Mouse (Mus musculus): ENCODE measurements at regions not wholly inside any gene's neighbourhood (a gene's known extent, or its start where the extent isn't known, plus 50 kb on each side); places are given as distances from the start of the nearest gene placed in this dataset.

- Histone ChIP-seq H3K27me3 (replicated peaks) (no peaks in the 10 kb centered on the region; the same call in 1 of the 2 replicates), H3K36me3 (no peaks in the 10 kb centered on the region), H3K9ac (no peak overlapping the region), H3K4me1 (peaks cover 7% of the 10 kb centered on the region), H3K9me3 (replicated peaks) (peaks cover 5% of the 10 kb centered on the region; the same call in 1 of the 2 replicates), H3K27ac (no peak overlapping the region), H3K4me3 (no peak overlapping the region), H3K4me2 (no peak overlapping the region)
- WGBS (ENCODE audit: insufficient replicate concordance) = 71% methylated on average over 6 of the region's 6 CpGs
- ATAC-seq = no peak
These were observed 155.7 kb upstream of the Bmp4 start for GRCm38 (mm10) chr14:46546146-46546545.

- peaks cover 11% of the 10 kb centered on the region for H3K9me3 ChIP-seq (replicated peaks)
- H3K9ac ChIP-seq = no peak overlapping the region
- no peaks in the 10 kb centered on the region for H3K27me3 ChIP-seq (replicated peaks)
- H3K4me2 ChIP-seq = no peak overlapping the region
- peaks cover 6% of the 10 kb centered on the region; the same call in 1 of the 2 replicates for H3K36me3 ChIP-seq
- H3K4me3 ChIP-seq = no peak overlapping the region
- H3K4me1 ChIP-seq = peaks cover 59% of the 10 kb centered on the region
- 31% methylated on average over 6 of the region's 6 CpGs for WGBS (ENCODE audit: insufficient replicate concordance)
- ATAC-seq = peak; percentile 91
- peak overlapping the region; percentile 84 for H3K27ac ChIP-seq
These were observed 149.2 kb upstream of the Bmp4 start for GRCm38 (mm10) chr14:46539466-46540187.

GRCm38 (mm10) chr14:46536002-46536762 lies 145.7 kb upstream of the Bmp4 start:
- Histone ChIP-seq H3K4me2 (peak overlapping the region; percentile 59), H3K36me3 (peaks cover 6% of the 10 kb centered on the region; the same call in 1 of the 2 replicates), H3K4me1 (peaks cover 67% of the 10 kb centered on the region), H3K9ac (peak overlapping the region; percentile 45), H3K9me3 (replicated peaks) (peaks cover 8% of the 10 kb centered on the region), H3K27ac (peak overlapping the region; percentile 94), H3K27me3 (replicated peaks) (no peaks in the 10 kb centered on the region), H3K4me3 (peak overlapping the region; percentile 11; the same call in 1 of the 2 replicates)
- ATAC-seq = peak; percentile 78
- WGBS (ENCODE audit: insufficient replicate concordance) = 19% methylated on average over 10 of the region's 10 CpGs

- peaks cover 50% of the 10 kb centered on the region for H3K4me1 ChIP-seq
- H3K9ac ChIP-seq = no peak overlapping the region
- 0 out of 2 replicates have a peak, but pooled peaks have one; percentile 37 for ATAC-seq
- H3K27me3 ChIP-seq (replicated peaks) = 0 out of 2 replicates have a peak, but pooled peaks cover 3% of the 10 kb centered on the region
- H3K27ac ChIP-seq = 0 out of 2 replicates have a peak overlapping the region, but pooled peaks have one; percentile 20
- no peak overlapping the region for H3K4me3 ChIP-seq
- no peaks in the 10 kb centered on the region for H3K36me3 ChIP-seq
- H3K4me2 ChIP-seq = no peak overlapping the region
- 31% methylated on average over 1 of the region's 1 CpGs for WGBS (ENCODE audit: insufficient replicate concordance)
- H3K9me3 ChIP-seq (replicated peaks) = no peaks in the 10 kb centered on the region
These were observed 142.2 kb upstream of the Bmp4 start for GRCm38 (mm10) chr14:46532697-46533096.

- no peak overlapping the region for H3K4me3 ChIP-seq
These were observed 140.0 kb upstream of the Bmp4 start for GRCm38 (mm10) chr14:46530452-46530851.

GRCm38 (mm10) chr14:46529086-46529715 lies 138.7 kb upstream of the Bmp4 start:
- WGBS (ENCODE audit: insufficient replicate concordance) = 71% methylated on average over 5 of the region's 5 CpGs

More at GRCm38 (mm10) chr14:46530452-46530851, 140.0 kb upstream of the Bmp4 start:
- Histone ChIP-seq H3K4me1 (peaks cover 31% of the 10 kb centered on the region), H3K27ac (no peak overlapping the region), H3K27me3 (replicated peaks) (0 out of 2 replicates have a peak, but pooled peaks cover 3% of the 10 kb centered on the region), H3K9me3 (replicated peaks) (no peaks in the 10 kb centered on the region), H3K9ac (no peak overlapping the region), H3K36me3 (no peaks in the 10 kb centered on the region), H3K4me2 (no peak overlapping the region)
- WGBS (ENCODE audit: insufficient replicate concordance) = 64% methylated on average over 6 of the region's 6 CpGs
- ATAC-seq = peak; percentile 67

GRCm38 (mm10) chr14:46517258-46517657 lies 126.8 kb upstream of the Bmp4 start:
- H3K9me3 ChIP-seq (replicated peaks) = no peaks in the 10 kb centered on the region
- H3K27me3 ChIP-seq (replicated peaks) = peaks cover 9% of the 10 kb centered on the region; the same call in 1 of the 2 replicates
- 57% methylated on average over 4 of the region's 4 CpGs for WGBS (ENCODE audit: insufficient replicate concordance)
- no peaks in the 10 kb centered on the region for H3K36me3 ChIP-seq
- no peak overlapping the region for H3K27ac ChIP-seq
- no peak overlapping the region for H3K4me3 ChIP-seq
- no peaks in the 10 kb centered on the region for H3K4me1 ChIP-seq
- H3K4me2 ChIP-seq = no peak overlapping the region
- no peak for ATAC-seq
- H3K9ac ChIP-seq = no peak overlapping the region

More at GRCm38 (mm10) chr14:46529086-46529715, 138.7 kb upstream of the Bmp4 start:
- no peaks in the 10 kb centered on the region for H3K36me3 ChIP-seq
- H3K27ac ChIP-seq = no peak overlapping the region
- H3K4me1 ChIP-seq = peaks cover 20% of the 10 kb centered on the region
- H3K9ac ChIP-seq = no peak overlapping the region
- ATAC-seq = no peak
- no peak overlapping the region for H3K4me2 ChIP-seq
- H3K27me3 ChIP-seq (replicated peaks) = 0 out of 2 replicates have a peak, but pooled peaks cover 3% of the 10 kb centered on the region
- no peak overlapping the region for H3K4me3 ChIP-seq
- no peaks in the 10 kb centered on the region for H3K9me3 ChIP-seq (replicated peaks)

GRCm38 (mm10) chr14:46516285-46516684 lies 125.8 kb upstream of the Bmp4 start:
- Histone ChIP-seq H3K27me3 (replicated peaks) (peaks cover 9% of the 10 kb centered on the region; the same call in 1 of the 2 replicates), H3K4me1 (no peaks in the 10 kb centered on the region), H3K4me3 (no peak overlapping the region), H3K4me2 (no peak overlapping the region), H3K9ac (no peak overlapping the region), H3K9me3 (replicated peaks) (no peaks in the 10 kb centered on the region), H3K36me3 (no peaks in the 10 kb centered on the region), H3K27ac (no peak overlapping the region)
- WGBS (ENCODE audit: insufficient replicate concordance) = 67% methylated on average over 3 of the region's 3 CpGs
- no peak for ATAC-seq

- 75% methylated on average over 4 of the region's 4 CpGs for WGBS (ENCODE audit: insufficient replicate concordance)
- peaks cover 9% of the 10 kb centered on the region; the same call in 1 of the 2 replicates for H3K27me3 ChIP-seq (replicated peaks)
- no peak overlapping the region for H3K27ac ChIP-seq
These were observed 123.9 kb upstream of the Bmp4 start for GRCm38 (mm10) chr14:46514262-46514932.

GRCm38 (mm10) chr14:46512118-46512517 lies 121.6 kb upstream of the Bmp4 start:
- Histone ChIP-seq H3K27ac (no peak overlapping the region), H3K36me3 (no peaks in the 10 kb centered on the region), H3K4me2 (no peak overlapping the region), H3K9ac (no peak overlapping the region), H3K9me3 (replicated peaks) (no peaks in the 10 kb centered on the region), H3K4me3 (no peak overlapping the region), H3K4me1 (no peaks in the 10 kb centered on the region), H3K27me3 (replicated peaks) (peaks cover 9% of the 10 kb centered on the region; the same call in 1 of the 2 replicates)
- no peak for ATAC-seq
- WGBS (ENCODE audit: insufficient replicate concordance) = 86% methylated on average over 1 of the region's 1 CpGs

More at GRCm38 (mm10) chr14:46514262-46514932, 123.9 kb upstream of the Bmp4 start:
- no peak overlapping the region for H3K4me2 ChIP-seq
- H3K9ac ChIP-seq = no peak overlapping the region
- no peaks in the 10 kb centered on the region for H3K36me3 ChIP-seq
- H3K4me1 ChIP-seq = no peaks in the 10 kb centered on the region
- ATAC-seq = no peak
- H3K9me3 ChIP-seq (replicated peaks) = no peaks in the 10 kb centered on the region
- no peak overlapping the region for H3K4me3 ChIP-seq

GRCm38 (mm10) chr14:46508871-46509270 lies 118.4 kb upstream of the Bmp4 start:
- Histone ChIP-seq H3K9me3 (replicated peaks) (no peaks in the 10 kb centered on the region), H3K27ac (no peak overlapping the region), H3K4me3 (no peak overlapping the region), H3K4me1 (no peaks in the 10 kb centered on the region), H3K27me3 (replicated peaks) (peaks cover 7% of the 10 kb centered on the region; the same call in 1 of the 2 replicates), H3K36me3 (no peaks in the 10 kb centered on the region), H3K9ac (no peak overlapping the region), H3K4me2 (no peak overlapping the region)
- ATAC-seq = no peak
- WGBS (ENCODE audit: insufficient replicate concordance) = 68% methylated on average over 5 of the region's 5 CpGs
